In genomic region chr3:65663176-65663575, GRCm38 (mm10) we compare ENCODE assay signal across 15 mouse cellular contexts. TPM values are rescaled to one million over a fixed set of nuclear protein-coding genes. Genes with fewer than 3 reads are reported as not detected.
A peak's percentile ranks its signal among the peaks of the same experiment; 100 is the strongest.
DNase-seq lines count a peak whose midpoint lies in the region; ATAC-seq and TF ChIP-seq lines count a peak whose summit lies in the region.
"Had no signal": no experiment of that assay in that cellular context is flagged by ENCODE, and none has a peak within 500 bp of the region (broad histone marks: within the 10 kb centered on the region; RNA-seq: fewer than 3 reads in every experiment).

No protein-coding gene starts in this region.

- H3K27me3 ChIP-seq in limb, embryonic 13.5 days: peaks cover 9% of the 10 kb centered on the region
- no peaks in the 10 kb centered on the region for H3K27me3 ChIP-seq in limb, embryonic 10.5 days (ENCODE audit: low read depth, poor library complexity, severe bottlenecking)
- no peaks in the 10 kb centered on the region for H3K27me3 ChIP-seq in embryonic facial prominence, embryonic 15.5 days
- no peaks in the 10 kb centered on the region for H3K27me3 ChIP-seq in thymus, adult 2 months (ENCODE audit: control insufficient read depth, insufficient read depth, low read length)
- H3K27me3 ChIP-seq in heart, embryonic 12.5 days (replicated peaks): no peaks in the 10 kb centered on the region

- no peak for TF ChIP-seq POLR2A in thymus, adult 2 months (IDR thresholded peaks at IDR 0.05; ENCODE audit: control insufficient read depth, extremely low read depth, insufficient read depth, low read length, poor library complexity)

- DNase-seq in limb, embryonic 10.5 days (ENCODE audit: low spot score): no peak
- peak; percentile 23 for DNase-seq in CD4-positive helper T cell, adult 2 months (ENCODE audit: low read depth, low spot score)
- DNase-seq in thymus, adult 2 months: peak; percentile 49
- DNase-seq in Muller cell, postnatal 12 days (ENCODE audit: inconsistent ontology term): no peak
- DNase-seq in gastrocnemius, postnatal 10 days: no peak
- DNase-seq: cerebellum, adult 11-12 months; gastrocnemius, postnatal 25 days; kidney, postnatal 10 days; liver, embryonic 13.5 days had no signal

- WGBS in limb, embryonic 13.5 days: 66% methylated on average over 11 of the region's 11 CpGs
- WGBS in limb, embryonic 10.5 days: 84% methylated on average over 11 of the region's 11 CpGs
- 36% methylated on average over 11 of the region's 11 CpGs for WGBS in embryonic facial prominence, embryonic 15.5 days
- 16% methylated on average over 11 of the region's 11 CpGs for WGBS in thymus, adult 2 months
- 68% methylated on average over 11 of the region's 11 CpGs for WGBS in heart, embryonic 12.5 days

- no peak for ATAC-seq in limb, embryonic 13.5 days (ENCODE audit: low FRiP score, low read depth)
- ATAC-seq in embryonic facial prominence, embryonic 15.5 days (ENCODE audit: insufficient number of reproducible peaks, low FRiP score, low TSS enrichment, low read depth): no peak
- no peak for ATAC-seq in heart, embryonic 12.5 days (ENCODE audit: insufficient number of reproducible peaks, low FRiP score)

- H3K9ac ChIP-seq in limb, embryonic 13.5 days: no peak overlapping the region
- no peak overlapping the region for H3K9ac ChIP-seq in embryonic facial prominence, embryonic 15.5 days
- no peak overlapping the region for H3K9ac ChIP-seq in heart, embryonic 12.5 days
- H3K9ac ChIP-seq: liver, embryonic 13.5 days; neural tube, embryonic 13.5 days had no signal

- H3K9me3 ChIP-seq in limb, embryonic 13.5 days: no peaks in the 10 kb centered on the region
- no peaks in the 10 kb centered on the region for H3K9me3 ChIP-seq in limb, embryonic 10.5 days (replicated peaks)
- no peaks in the 10 kb centered on the region for H3K9me3 ChIP-seq in embryonic facial prominence, embryonic 15.5 days (replicated peaks)
- no peaks in the 10 kb centered on the region for H3K9me3 ChIP-seq in heart, embryonic 12.5 days (replicated peaks)
- H3K9me3 ChIP-seq: forebrain, embryonic 10.5 days; liver, embryonic 13.5 days; neural tube, embryonic 13.5 days had no signal

- H3K4me3 ChIP-seq in limb, embryonic 13.5 days: no peak overlapping the region
- no peak overlapping the region for H3K4me3 ChIP-seq in limb, embryonic 10.5 days
- H3K4me3 ChIP-seq in embryonic facial prominence, embryonic 15.5 days (replicated peaks): no peak overlapping the region
- no peak overlapping the region for H3K4me3 ChIP-seq in thymus, adult 2 months (ENCODE audit: control insufficient read depth, insufficient read depth, low read length)
- no peak overlapping the region for H3K4me3 ChIP-seq in heart, embryonic 12.5 days
- H3K4me3 ChIP-seq: forebrain, embryonic 10.5 days; liver, embryonic 13.5 days; neural tube, embryonic 13.5 days had no signal

- H3K27ac ChIP-seq in limb, embryonic 13.5 days: peak overlapping the region; percentile 48; the same call in 1 of the 2 replicates
- H3K27ac ChIP-seq in limb, embryonic 10.5 days: no peak overlapping the region
- H3K27ac ChIP-seq in embryonic facial prominence, embryonic 15.5 days (replicated peaks): 0 out of 2 replicates have a peak overlapping the region, but pooled peaks have one; percentile 4
- peak overlapping the region; percentile 53 for H3K27ac ChIP-seq in thymus, adult 2 months (ENCODE audit: control insufficient read depth, insufficient read depth, low read length)
- no peak overlapping the region for H3K27ac ChIP-seq in heart, embryonic 12.5 days (ENCODE audit: poor library complexity, severe bottlenecking)
- H3K27ac ChIP-seq: forebrain, embryonic 10.5 days; liver, embryonic 13.5 days; neural tube, embryonic 13.5 days had no signal

- no peak for TF ChIP-seq CTCF in thymus, adult 2 months (IDR thresholded peaks at IDR 0.05; ENCODE audit: borderline replicate concordance, control insufficient read depth, extremely low read depth, insufficient read depth, low read length, poor library complexity)

- H3K36me3 ChIP-seq in limb, embryonic 13.5 days: no peaks in the 10 kb centered on the region
- H3K36me3 ChIP-seq in limb, embryonic 10.5 days: no peaks in the 10 kb centered on the region
- H3K36me3 ChIP-seq in embryonic facial prominence, embryonic 15.5 days: no peaks in the 10 kb centered on the region
- no peaks in the 10 kb centered on the region for H3K36me3 ChIP-seq in thymus, adult 2 months (ENCODE audit: control insufficient read depth, insufficient read depth, low read length)
- no peaks in the 10 kb centered on the region for H3K36me3 ChIP-seq in heart, embryonic 12.5 days
- H3K36me3 ChIP-seq: forebrain, embryonic 10.5 days; liver, embryonic 13.5 days; neural tube, embryonic 13.5 days had no signal

- no peak overlapping the region for H3K4me2 ChIP-seq in limb, embryonic 13.5 days (replicated peaks)
- H3K4me2 ChIP-seq in embryonic facial prominence, embryonic 15.5 days (replicated peaks): no peak overlapping the region
- H3K4me2 ChIP-seq in heart, embryonic 12.5 days: no peak overlapping the region
- H3K4me2 ChIP-seq: liver, embryonic 13.5 days; midbrain, embryonic 11.5 days; neural tube, embryonic 13.5 days had no signal

- peaks cover 18% of the 10 kb centered on the region for H3K4me1 ChIP-seq in limb, embryonic 13.5 days
- peaks cover 26% of the 10 kb centered on the region for H3K4me1 ChIP-seq in limb, embryonic 10.5 days
- H3K4me1 ChIP-seq in embryonic facial prominence, embryonic 15.5 days: peaks cover 15% of the 10 kb centered on the region
- H3K4me1 ChIP-seq in thymus, adult 2 months (replicated peaks; ENCODE audit: control insufficient read depth, insufficient read depth, low read length): peaks cover 12% of the 10 kb centered on the region
- no peaks in the 10 kb centered on the region for H3K4me1 ChIP-seq in heart, embryonic 12.5 days (replicated peaks)

RNA-seq across cellular contexts. Expression of gene Lekr1, which starts 2.9 kb away (rescaled TPM):
- 7.8 and 9.8 TPM in 2 replicates for polyA plus RNA-seq in limb, embryonic 13.5 days (2015; fragmentation: Nextera tagmentation; extraction: Ambion mirVana)
- 3.7 and 5.3 TPM in 2 replicates for polyA plus RNA-seq in limb, embryonic 10.5 days (2016; fragmentation: Nextera tagmentation; extraction: Ambion mirVana)
- 8.1 TPM in 2 replicates for polyA plus RNA-seq in embryonic facial prominence, embryonic 15.5 days (2015; fragmentation: Nextera tagmentation; extraction: Ambion mirVana)
- 0.68 and 0.84 TPM in 2 replicates for polyA plus RNA-seq in thymus, adult 2 months (2012; rRNA removed)
- polyA plus RNA-seq in heart, embryonic 12.5 days (2016; fragmentation: Nextera tagmentation; extraction: Ambion mirVana): 6.5 and 6.9 TPM in 2 replicates
- 1 to 10 TPM in 1 of 2 experiments, under 1 TPM in 1; 0.84 to 1.1 TPM for total RNA-seq in gastrocnemius, postnatal 10 days (2021)

Comparison
In these comparisons a context has a peak if more than half of its experiments do, and no peak if none do; other contexts are left out.
1. H3K27ac ChIP-seq: peak in limb, embryonic 13.5 days (single experiment), embryonic facial prominence, embryonic 15.5 days (single experiment) and thymus, adult 2 months (single experiment); none in limb, embryonic 10.5 days (single experiment) and heart, embryonic 12.5 days (single experiment).
2. DNase-seq: peak in CD4-positive helper T cell, adult 2 months (single experiment) and thymus, adult 2 months (single experiment); none in limb, embryonic 10.5 days (single experiment), Muller cell, postnatal 12 days (single experiment) and gastrocnemius, postnatal 10 days (single experiment).